Mouse (Mus musculus) embryonic facial prominence, embryonic 14.5 days (tissue): ENCODE data around the gene Tmprss3. TPM values are rescaled to one million over a fixed set of nuclear protein-coding genes. Genes with fewer than 3 reads are reported as not detected.

Source experiments
- ATAC-seq: fragments of 200-750 bp; cut with Nextera tagmentation; 2 replicates; pipeline ENCODE4 v1.8.0; 2017; ENCODE audit warnings: low read depth, moderate number of reproducible peaks, moderate TSS enrichment
- DNase-seq: peaks from one replicate; pipeline ENCODE4 v3.0.0-alpha.2; 2015; ENCODE audit warnings: low spot score
- H3K27ac ChIP-seq: fragments of 300-500 bp; sonication (generic); replicated peaks from 2 replicates; pipeline ENCODE4 v1.5.1; 2014; ENCODE audit warnings: low read depth, mild to moderate bottlenecking, low read length, moderate library complexity
- H3K27me3 ChIP-seq: fragments of 300-500 bp; sonication (generic); replicated peaks from 2 replicates; pipeline ENCODE4 v1.6.1; 2014; ENCODE audit warnings: low read length; ENCODE audit not compliant: control insufficient read depth, insufficient read depth
- H3K36me3 ChIP-seq: fragments of 300-500 bp; sonication (generic); 2 replicates; pipeline ENCODE4 v1.6.1; 2014; ENCODE audit warnings: low read length, mixed read lengths; ENCODE audit not compliant: control insufficient read depth, insufficient read depth
- H3K4me1 ChIP-seq: fragments of 300-500 bp; sonication (generic); 2 replicates; pipeline ENCODE4 v1.6.1; 2014; ENCODE audit warnings: antibody characterized with exemption, low read length; ENCODE audit not compliant: control insufficient read depth, insufficient read depth
- H3K4me2 ChIP-seq: fragments of 300-500 bp; sonication (generic); 2 replicates; pipeline ENCODE4 v1.6.1; 2014; ENCODE audit warnings: low read depth, mild to moderate bottlenecking, low read length, moderate library complexity, mixed read lengths
- H3K4me3 ChIP-seq: fragments of 300-500 bp; sonication (generic); 2 replicates; pipeline ENCODE4 v1.5.1; 2014; ENCODE audit warnings: low read depth, mild to moderate bottlenecking, low read length
- H3K9ac ChIP-seq: fragments of 300-500 bp; sonication (generic); 2 replicates; pipeline ENCODE4 v1.6.1; 2014; ENCODE audit warnings: low read depth, mild to moderate bottlenecking, low read length, moderate library complexity, mixed read lengths
- H3K9me3 ChIP-seq: fragments of 300-500 bp; sonication (generic); 2 replicates; pipeline ENCODE4 v1.6.1; 2016; ENCODE audit warnings: low read length; ENCODE audit not compliant: control insufficient read depth
- WGBS: fragments of 180-500 bp; shearing (Covaris S2); extraction: QIAGEN DNeasy Blood & Tissue Kit; methylation state at CpG from one replicate; pipeline ENCODE4 v1.1.7; 2014; 5-methylcytosine and 5-hydroxymethylcytosine counted together
- polyA plus RNA-seq: library from polyadenylated mRNA; unstranded; fragments of >200 nt; fragmentation: Nextera tagmentation; extraction: Ambion mirVana; gene quantifications from 2 replicates; pipeline ENCODE4 v1.2.1, GENCODE M21; 2014

Gene Tmprss3
- polyA plus RNA-seq, 1 experiment from 2014 or later, result 0.21 TPM

DNA sequence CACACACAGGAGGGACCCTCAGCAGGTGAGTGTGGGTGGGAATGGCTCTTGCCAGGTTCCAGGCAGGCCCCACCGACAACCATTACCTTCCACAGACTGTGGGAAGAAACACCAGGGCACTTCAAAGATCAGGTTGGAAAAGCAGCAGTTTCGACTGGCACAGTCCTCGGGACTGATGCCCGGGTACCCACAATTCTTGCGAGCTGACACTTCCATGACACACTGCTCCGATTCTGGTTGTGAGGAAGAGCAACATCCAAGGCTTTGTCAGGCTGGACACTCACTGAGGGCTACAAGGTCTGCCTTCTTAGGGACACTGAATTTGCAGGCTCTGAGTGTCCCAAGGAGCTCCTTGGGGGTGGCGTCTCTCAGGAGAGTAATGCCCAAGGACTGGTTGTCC, 56.7 kb downstream of the Tmprss3 start:
- Histone ChIP-seq H3K9me3 (no peaks in the 10 kb centered on the region), H3K9ac (no peak overlapping the region), H3K4me3 (no peak overlapping the region), H3K27me3 (no peaks in the 10 kb centered on the region), H3K4me1 (no peaks in the 10 kb centered on the region), H3K27ac (no peak overlapping the region), H3K36me3 (no peaks in the 10 kb centered on the region), H3K4me2 (no peak overlapping the region)
- ATAC-seq (no peak), DNase-seq (no peak)
- WGBS, result 90% methylated on average over 7 of the region's 7 CpGs

DNA sequence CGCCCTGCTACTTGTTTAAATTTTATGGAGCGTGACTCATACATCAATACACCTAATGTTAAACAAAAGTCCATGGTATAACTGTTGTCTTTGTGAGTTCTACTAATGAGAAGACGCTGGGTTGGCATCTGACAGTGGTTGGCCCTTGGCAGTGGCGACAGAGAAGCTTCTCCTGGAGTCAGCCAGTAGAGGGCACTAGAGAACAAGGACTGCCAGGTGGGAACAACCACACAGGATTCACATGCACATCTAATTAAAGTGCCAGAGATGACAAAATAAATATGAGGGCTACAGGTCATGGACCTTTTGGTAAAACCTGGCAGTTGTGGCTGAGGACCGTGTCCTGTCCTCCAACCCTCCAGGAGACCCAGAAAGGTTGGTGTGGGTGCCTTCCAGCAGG, 60.4 kb downstream of the Tmprss3 start:
- ATAC-seq (no peak), DNase-seq (peak; percentile 66)
- Histone ChIP-seq H3K36me3 (no peaks in the 10 kb centered on the region), H3K9me3 (no peaks in the 10 kb centered on the region), H3K27ac (no peak overlapping the region), H3K4me3 (no peak overlapping the region), H3K4me1 (no peaks in the 10 kb centered on the region), H3K4me2 (no peak overlapping the region), H3K27me3 (no peaks in the 10 kb centered on the region), H3K9ac (no peak overlapping the region)
- 20% methylated on average over 5 of the region's 5 CpGs for WGBS

DNA sequence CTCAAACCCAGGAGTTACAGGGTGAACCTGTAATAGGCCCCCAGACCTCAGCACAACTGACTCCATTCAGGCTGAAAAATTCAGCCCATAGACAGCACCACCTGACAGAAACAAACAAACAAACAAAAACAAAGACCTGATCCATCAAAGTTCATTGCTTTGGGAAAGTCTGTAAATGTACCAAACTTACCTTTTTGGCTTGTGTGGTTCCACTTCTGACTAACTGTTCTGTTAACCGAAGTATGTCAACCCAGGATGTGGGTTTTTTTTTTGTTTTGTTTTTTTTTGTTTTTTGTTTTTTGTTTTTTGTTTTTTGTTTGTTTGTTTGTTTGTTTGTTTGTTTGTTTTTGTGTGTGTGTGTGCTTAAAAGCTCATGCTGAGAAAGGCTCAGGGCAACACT, 62.0 kb downstream of the Tmprss3 start:
- ATAC-seq (no peak), DNase-seq (no peak)
- 90% methylated on average over 1 of the region's 1 CpGs for WGBS
- Histone ChIP-seq H3K4me2 (no peak overlapping the region), H3K4me3 (no peak overlapping the region), H3K36me3 (no peaks in the 10 kb centered on the region), H3K27me3 (no peaks in the 10 kb centered on the region), H3K4me1 (no peaks in the 10 kb centered on the region), H3K9me3 (no peaks in the 10 kb centered on the region), H3K27ac (no peak overlapping the region), H3K9ac (no peak overlapping the region)

DNA sequence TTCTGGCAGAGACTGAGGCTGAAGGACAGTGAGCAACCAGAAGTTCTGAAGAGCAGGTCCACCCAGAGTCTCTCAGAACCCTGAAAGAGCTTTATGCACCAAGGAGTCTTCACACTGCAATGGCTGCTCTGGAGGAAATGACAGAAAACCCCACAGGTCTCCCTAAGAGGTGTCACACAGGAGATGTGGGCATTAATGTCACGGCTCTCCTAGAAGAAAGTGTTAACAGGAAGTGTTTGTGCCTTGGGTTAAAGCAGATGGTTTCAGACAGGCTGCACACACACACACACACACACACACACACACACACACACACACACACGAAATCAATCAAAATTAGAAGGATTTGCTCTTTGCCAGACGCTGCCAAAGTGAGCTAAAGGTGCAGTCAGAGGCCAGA, 62.5 kb downstream of the Tmprss3 start:
- Histone ChIP-seq H3K9ac (no peak overlapping the region), H3K27ac (no peak overlapping the region), H3K4me3 (no peak overlapping the region), H3K27me3 (no peaks in the 10 kb centered on the region), H3K4me2 (no peak overlapping the region), H3K36me3 (no peaks in the 10 kb centered on the region), H3K4me1 (no peaks in the 10 kb centered on the region), H3K9me3 (no peaks in the 10 kb centered on the region)
- WGBS, result 51% methylated on average over 3 of the region's 3 CpGs
- ATAC-seq, result no peak
- no peak for DNase-seq

DNA sequence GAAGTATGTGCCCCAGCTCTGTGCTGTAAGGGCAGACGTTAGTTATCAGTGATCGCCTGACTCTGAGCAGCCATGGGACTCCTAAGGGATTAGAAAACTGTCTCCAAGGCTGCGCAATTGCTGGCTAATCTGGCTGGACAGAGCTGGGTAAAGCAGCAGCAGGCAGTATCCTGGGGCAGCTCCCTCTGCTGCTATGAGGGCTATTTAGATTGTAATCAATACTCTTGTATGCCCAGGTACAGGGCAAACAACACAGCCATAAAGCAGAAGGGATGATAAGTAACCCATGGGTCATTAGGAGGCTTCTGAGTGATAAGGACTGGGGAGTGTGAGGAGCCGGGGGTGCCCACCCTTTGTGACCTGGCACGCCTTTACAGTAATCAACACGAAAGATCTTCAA, 63.9 kb downstream of the Tmprss3 start:
- 75% methylated on average over 6 of the region's 6 CpGs for WGBS
- Histone ChIP-seq H3K9ac (no peak overlapping the region), H3K36me3 (no peaks in the 10 kb centered on the region), H3K9me3 (no peaks in the 10 kb centered on the region), H3K4me2 (no peak overlapping the region), H3K27me3 (no peaks in the 10 kb centered on the region), H3K27ac (no peak overlapping the region), H3K4me1 (no peaks in the 10 kb centered on the region), H3K4me3 (no peak overlapping the region)
- ATAC-seq, result no peak
- no peak for DNase-seq

DNA sequence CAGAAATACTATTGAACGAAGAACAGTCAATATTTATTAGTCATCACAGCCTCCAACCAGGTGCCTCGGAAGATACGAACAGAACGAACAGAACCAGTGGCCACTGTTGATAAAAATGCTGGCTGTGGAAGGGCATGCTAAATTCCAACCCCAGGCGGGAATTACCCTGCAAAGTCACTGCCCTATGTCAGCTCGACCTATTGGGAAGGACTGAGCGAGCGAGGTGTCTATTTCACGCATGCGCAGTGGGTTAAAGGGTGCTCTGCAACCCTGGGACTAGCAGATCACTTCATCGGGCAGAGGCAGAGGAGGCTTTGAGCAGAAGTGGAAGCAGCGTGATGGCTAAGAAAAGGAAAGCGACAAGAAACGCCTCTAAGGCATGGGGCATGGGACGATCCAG, 65.0 kb downstream of the Tmprss3 start:
- WGBS, result 76% methylated on average over 15 of the region's 15 CpGs
- H3K9me3 ChIP-seq, result no peaks in the 10 kb centered on the region

DNA sequence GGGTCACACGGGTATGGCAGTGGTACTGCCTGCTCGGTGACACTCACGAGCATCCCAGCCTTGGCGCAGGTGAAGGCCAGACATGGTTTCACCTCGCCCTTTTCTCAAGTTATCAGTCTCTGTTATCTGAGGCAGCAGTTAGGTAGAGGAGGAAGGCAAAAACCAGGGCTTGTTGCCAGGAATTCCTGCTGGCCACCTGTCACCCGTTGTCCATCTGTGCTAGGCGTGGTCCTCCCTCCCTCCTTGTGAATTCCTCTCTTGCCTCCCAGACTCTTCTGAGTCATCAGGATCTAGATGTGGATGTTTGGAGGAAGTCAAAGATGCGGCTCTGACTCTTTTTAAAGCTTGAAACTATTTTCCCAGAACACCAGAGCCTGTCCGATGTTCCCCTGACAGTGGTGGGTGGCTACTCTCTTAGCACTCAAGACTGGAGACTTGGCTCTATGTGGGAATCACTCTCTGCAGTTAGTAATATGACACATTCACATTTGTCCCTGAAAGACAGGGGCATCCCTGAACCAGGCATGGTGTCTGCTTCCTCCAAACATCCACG, 67.4 kb downstream of the Tmprss3 start:
- ATAC-seq (no peak), DNase-seq (no peak)
- Histone ChIP-seq H3K27me3 (no peaks in the 10 kb centered on the region), H3K4me2 (no peak overlapping the region), H3K9me3 (no peaks in the 10 kb centered on the region), H3K27ac (no peak overlapping the region), H3K4me3 (no peak overlapping the region), H3K36me3 (no peaks in the 10 kb centered on the region), H3K9ac (no peak overlapping the region), H3K4me1 (no peaks in the 10 kb centered on the region)
- 80% methylated on average over 10 of the region's 10 CpGs for WGBS

More for the DNA sequence above, 65.0 kb downstream of the Tmprss3 start:
- ATAC-seq (no peak), DNase-seq (no peak)
- no peak overlapping the region for H3K4me2 ChIP-seq
- H3K27me3 ChIP-seq, result no peaks in the 10 kb centered on the region
- no peak overlapping the region for H3K4me3 ChIP-seq
- H3K27ac ChIP-seq, result no peak overlapping the region
- no peaks in the 10 kb centered on the region for H3K4me1 ChIP-seq
- H3K36me3 ChIP-seq, result no peaks in the 10 kb centered on the region
- H3K9ac ChIP-seq, result no peak overlapping the region

DNA sequence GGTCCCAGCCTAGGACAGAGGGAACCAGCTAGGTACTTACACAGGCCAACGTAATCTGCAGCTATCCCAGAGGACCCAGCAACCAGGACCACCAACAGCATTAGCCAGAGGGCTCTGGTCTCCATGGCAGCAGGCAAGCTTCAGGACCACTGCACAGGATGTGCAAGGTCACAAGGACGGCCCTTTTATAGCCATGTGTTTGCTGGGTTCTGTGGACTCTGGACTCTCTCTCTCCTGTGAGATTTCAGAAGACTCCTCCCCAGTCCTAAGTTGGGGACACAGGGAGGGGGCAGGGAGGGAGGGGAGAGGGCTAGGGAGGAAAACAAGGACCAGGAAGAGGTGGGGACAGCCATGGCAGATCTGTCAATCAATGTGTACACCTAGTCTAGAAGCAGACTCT, 69.3 kb downstream of the Tmprss3 start, which contains the start of gene Tff3:
Gene Tff3 (minus strand): TSS at position 195 of the 400 bp plus-strand sequence.
- Histone ChIP-seq H3K4me3 (no peak within 1 kb of the TSS), H3K27ac (no peak within 1 kb of the TSS), H3K4me2 (no peak within 1 kb of the TSS), H3K36me3 (no peaks in the 10 kb centered on the region), H3K9ac (no peak within 1 kb of the TSS), H3K27me3 (no peaks in the 10 kb centered on the region), H3K9me3 (no peaks in the 10 kb centered on the region), H3K4me1 (no peaks in the 10 kb centered on the region)
- DNase-seq, result no peak
- 18% methylated on average over 2 of the region's 2 CpGs for whole genome bisulfite sequencing
- no peak for ATAC-seq
